Mouse (Mus musculus) testis, adult 2 months (tissue): ENCODE measurements around the gene Papln. TPM values are rescaled to one million over a fixed set of nuclear protein-coding genes. Genes with fewer than 3 reads are reported as not detected.

ENCODE experiments used
- H3K27ac ChIP-seq: fragments of 200-500 bp; 2 replicates; pipeline ENCODE4 v1.5.1; 2012; ENCODE audit warnings: low read depth, low read length; ENCODE audit not compliant: control insufficient read depth, insufficient read depth
- H3K27me3 ChIP-seq: fragments of 200-500 bp; 2 replicates; pipeline ENCODE4 v1.6.1; 2012; ENCODE audit warnings: mild to moderate bottlenecking, low read length, moderate library complexity; ENCODE audit not compliant: control insufficient read depth, insufficient read depth
- H3K36me3 ChIP-seq: fragments of 200-500 bp; 2 replicates; pipeline ENCODE4 v1.6.1; 2012; ENCODE audit warnings: mild to moderate bottlenecking, low read length; ENCODE audit not compliant: control insufficient read depth, insufficient read depth
- H3K4me1 ChIP-seq: fragments of 200-500 bp; 2 replicates; pipeline ENCODE4 v1.6.1; 2012; ENCODE audit warnings: low read length; ENCODE audit not compliant: control insufficient read depth, insufficient read depth
- H3K4me3 ChIP-seq: fragments of 200-500 bp; 2 replicates; pipeline ENCODE4 v1.5.1; 2012; ENCODE audit warnings: low read depth, mild to moderate bottlenecking, low read length, moderate library complexity, mixed read lengths; ENCODE audit not compliant: control insufficient read depth
- CTCF ChIP-seq: fragments of 200-500 bp; IDR thresholded peaks from 2 replicates; pipeline ENCODE4 v1.5.1; 2012; ENCODE audit warnings: low read depth, mild to moderate bottlenecking, inconsistent platforms, low read length, moderate library complexity; ENCODE audit not compliant: control insufficient read depth, insufficient read depth, insufficient replicate concordance
- POLR2A ChIP-seq: fragments of 200-500 bp; IDR thresholded peaks from 2 replicates; pipeline ENCODE4 v1.6.1; 2012; ENCODE audit warnings: low read depth, mild to moderate bottlenecking, inconsistent platforms, low read length, moderate library complexity; ENCODE audit not compliant: control insufficient read depth
- polyA plus RNA-seq: library from polyadenylated mRNA; depleted of rRNA; stranded (reverse); fragments of >200 nt; gene quantifications from 2 replicates; pipeline ENCODE4 v1.2.3, GENCODE M21; 2012

The Papln gene
- polyA plus RNA-seq, 1 experiment, result 7.6 TPM

- no peaks in the 10 kb centered on the region for H3K27me3 ChIP-seq
- no peaks in the 10 kb centered on the region for H3K36me3 ChIP-seq
- TF ChIP-seq CTCF (no peak), POLR2A (no peak)
- no peak overlapping the region for H3K4me3 ChIP-seq
- no peak overlapping the region for H3K27ac ChIP-seq
- H3K4me1 ChIP-seq, result no peaks in the 10 kb centered on the region
Observed at GRCm38 (mm10) chr12:83752495-83752894, 10.9 kb upstream of the Papln start.

DNA sequence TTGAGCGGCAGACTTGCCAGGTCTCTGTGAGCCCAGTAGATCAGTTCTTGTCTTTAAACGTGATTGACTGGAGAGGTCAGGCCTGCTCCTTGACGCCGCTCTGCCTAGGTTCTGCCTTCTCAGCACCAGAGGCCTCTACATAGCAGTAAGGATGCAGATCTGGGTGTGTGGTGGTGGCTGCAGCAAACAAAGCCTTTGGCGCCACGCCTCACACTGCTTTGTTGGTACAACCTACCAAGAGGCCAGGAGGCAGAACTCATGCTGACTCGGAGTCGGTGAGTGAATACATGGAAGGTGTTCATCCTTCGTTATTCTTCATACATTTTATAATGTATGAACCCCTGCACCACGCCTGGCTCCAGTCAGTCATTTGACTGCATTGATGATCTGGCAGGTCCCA lies 4.7 kb upstream of the Papln start:
- Histone ChIP-seq H3K36me3 (no peaks in the 10 kb centered on the region), H3K4me1 (peaks cover 7% of the 10 kb centered on the region), H3K27me3 (no peaks in the 10 kb centered on the region), H3K4me3 (no peak overlapping the region), H3K27ac (no peak overlapping the region)
- no peak for TF ChIP-seq POLR2A
- TF ChIP-seq CTCF, result no peak

DNA sequence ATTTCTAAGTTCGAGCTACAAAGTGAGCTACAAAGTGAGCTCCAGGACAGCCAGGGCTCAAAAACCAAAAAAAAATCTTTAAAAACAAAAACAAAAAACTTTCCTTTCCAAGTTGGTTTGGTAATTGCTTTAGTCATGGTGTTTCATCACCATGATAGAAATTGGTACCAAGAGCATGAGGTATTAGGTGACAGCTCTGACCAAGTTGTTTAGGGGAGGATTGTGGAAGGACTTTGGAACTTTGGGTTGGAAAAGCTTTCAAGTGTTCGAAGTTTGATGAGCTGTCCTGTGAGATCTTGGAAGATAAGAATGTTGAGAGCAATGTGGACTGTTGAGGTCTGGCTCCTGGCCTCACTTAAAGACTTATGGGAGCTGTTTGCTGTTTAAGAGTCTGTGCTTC lies 3.2 kb upstream of the Papln start:
- Histone ChIP-seq H3K4me1 (peaks cover 7% of the 10 kb centered on the region), H3K27me3 (no peaks in the 10 kb centered on the region), H3K27ac (no peak overlapping the region), H3K36me3 (no peaks in the 10 kb centered on the region), H3K4me3 (no peak overlapping the region)
- no peak for TF ChIP-seq CTCF
- no peak for TF ChIP-seq POLR2A

DNA sequence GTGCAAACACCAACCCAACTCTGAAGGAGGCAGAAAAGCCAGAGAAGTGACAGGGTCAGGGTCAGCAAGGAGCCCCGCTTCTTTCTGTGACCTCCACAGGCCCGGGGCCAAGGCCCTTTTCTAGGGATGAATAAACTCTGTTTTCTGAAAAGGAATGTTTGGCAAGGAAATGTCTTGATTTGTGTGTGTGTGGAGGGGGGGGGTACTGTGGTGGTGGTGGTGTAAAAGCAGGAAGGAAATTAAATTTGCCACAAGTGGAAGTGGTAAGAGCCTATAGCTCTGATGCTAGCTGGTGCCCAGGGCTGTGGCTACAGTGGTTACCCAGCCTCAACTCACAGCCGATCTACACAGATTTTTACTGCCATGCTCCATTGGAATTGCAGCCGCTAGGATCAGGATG lies 728 bp upstream of the Papln start:
- Histone ChIP-seq H3K4me1 (peaks cover 7% of the 10 kb centered on the region), H3K4me3 (no peak overlapping the region), H3K27ac (no peak overlapping the region), H3K27me3 (no peaks in the 10 kb centered on the region), H3K36me3 (no peaks in the 10 kb centered on the region)
- no peak for TF ChIP-seq CTCF
- TF ChIP-seq POLR2A, result no peak

GRCm38 (mm10) chr12:83764044-83764365 lies 571 bp downstream of the Papln start:
- Histone ChIP-seq H3K27ac (no peak overlapping the region), H3K27me3 (no peaks in the 10 kb centered on the region), H3K4me1 (peaks cover 7% of the 10 kb centered on the region), H3K36me3 (no peaks in the 10 kb centered on the region), H3K4me3 (peak overlapping the region; percentile 36)
- no peak for TF ChIP-seq POLR2A

GRCm38 (mm10) chr12:83764519-83764918 lies 1.1 kb downstream of the Papln start:
- no peak for TF ChIP-seq CTCF
- no peak for TF ChIP-seq POLR2A
- Histone ChIP-seq H3K4me1 (peaks cover 7% of the 10 kb centered on the region), H3K27ac (no peak overlapping the region), H3K4me3 (no peak overlapping the region), H3K27me3 (no peaks in the 10 kb centered on the region), H3K36me3 (no peaks in the 10 kb centered on the region)

DNA sequence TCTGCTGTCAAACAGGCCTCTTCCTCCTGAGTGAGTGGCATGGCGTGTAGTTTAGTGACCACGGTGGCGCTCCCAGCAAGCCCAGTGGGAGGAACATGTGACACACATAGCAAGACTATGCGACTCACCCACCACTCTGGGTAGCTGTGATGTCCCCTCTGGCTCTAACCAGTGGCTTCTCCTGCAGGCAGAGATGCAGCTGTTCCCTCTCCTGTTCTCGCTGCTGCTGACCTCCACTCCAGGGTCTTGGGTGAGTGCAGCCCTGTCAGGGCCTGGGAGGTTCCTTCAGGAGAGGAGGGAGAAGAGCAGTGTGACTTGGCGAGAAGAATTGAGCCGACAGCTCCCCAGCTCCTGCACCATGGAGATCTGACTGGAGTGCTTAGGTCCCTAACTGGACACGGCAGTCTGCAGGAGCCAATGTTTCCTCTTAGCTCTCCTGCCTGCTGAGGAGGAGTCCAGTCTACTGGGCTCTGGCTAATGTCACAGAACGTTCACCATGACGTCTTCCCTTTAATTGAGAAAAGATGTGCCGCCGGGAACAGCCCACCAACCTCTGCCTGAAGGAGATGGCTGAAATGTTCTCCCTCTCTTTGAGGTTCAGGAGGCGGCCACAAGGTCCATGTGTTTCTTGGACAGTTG lies 2.6 kb downstream of the Papln start:
- Histone ChIP-seq H3K4me3 (no peak overlapping the region), H3K27ac (no peak overlapping the region)

DNA sequence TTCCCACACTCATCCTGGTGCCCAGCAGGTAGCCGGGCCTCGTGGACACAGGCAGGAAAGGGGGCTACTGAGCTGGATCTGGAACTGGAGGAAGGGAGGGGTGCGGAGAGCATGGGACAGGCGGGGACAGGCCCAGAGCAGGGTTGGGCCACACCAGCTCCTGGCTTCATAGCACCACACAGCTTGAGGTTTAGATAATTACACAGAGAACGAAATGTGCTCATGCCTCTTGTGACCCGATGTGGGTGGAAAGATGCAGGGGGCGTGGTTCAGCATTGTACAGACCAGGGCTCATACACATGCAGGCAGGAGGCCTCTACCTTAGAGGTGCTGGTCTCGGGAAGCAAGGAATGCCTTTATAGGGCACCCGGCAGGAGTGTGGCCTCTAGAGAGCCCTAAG lies 4.4 kb downstream of the Papln start:
- no peak; the same call in 1 of the 2 replicates for TF ChIP-seq POLR2A
- TF ChIP-seq CTCF, result no peak
- Histone ChIP-seq H3K4me1 (peaks cover 18% of the 10 kb centered on the region), H3K27ac (peak overlapping the region; percentile 33; the same call in 1 of the 2 replicates), H3K4me3 (no peak overlapping the region), H3K27me3 (no peaks in the 10 kb centered on the region), H3K36me3 (no peaks in the 10 kb centered on the region)

More for the DNA sequence above, 2.6 kb downstream of the Papln start:
- H3K36me3 ChIP-seq, result no peaks in the 10 kb centered on the region
- H3K4me1 ChIP-seq, result peaks cover 16% of the 10 kb centered on the region
- no peaks in the 10 kb centered on the region for H3K27me3 ChIP-seq
- TF ChIP-seq POLR2A (no peak), CTCF (no peak)
